8 mouse cellular contexts compared by ENCODE assay signal in genomic region chr6:100013949-100014348, GRCm38 (mm10).
DNase-seq lines count a peak whose midpoint lies in the region; ATAC-seq and TF ChIP-seq lines count a peak whose summit lies in the region.

No protein-coding gene starts in this region.

- no peaks in the 10 kb centered on the region for H3K9me3 ChIP-seq in midbrain, postnatal 0 days (ENCODE audit: low read length)
- no peaks in the 10 kb centered on the region for H3K9me3 ChIP-seq in midbrain, embryonic 11.5 days (ENCODE audit: control insufficient read depth, low read length)
- H3K9me3 ChIP-seq in embryonic facial prominence, embryonic 12.5 days, result no peaks in the 10 kb centered on the region
- H3K9me3 ChIP-seq in kidney, embryonic 16.5 days (ENCODE audit: low read length), result no peaks in the 10 kb centered on the region
- H3K9me3 ChIP-seq in liver, embryonic 12.5 days (replicated peaks), result no peaks in the 10 kb centered on the region

- H3K4me2 ChIP-seq in midbrain, postnatal 0 days (ENCODE audit: low read depth, low read length, poor library complexity, severe bottlenecking), result no peak overlapping the region
- H3K4me2 ChIP-seq in midbrain, embryonic 11.5 days, result no peak overlapping the region
- no peak overlapping the region for H3K4me2 ChIP-seq in embryonic facial prominence, embryonic 12.5 days (replicated peaks)
- H3K4me2 ChIP-seq in kidney, embryonic 16.5 days (replicated peaks; ENCODE audit: low read depth, low read length), result 0 out of 2 replicates have a peak overlapping the region, but pooled peaks have one; percentile 13
- H3K4me2 ChIP-seq in liver, embryonic 12.5 days, result no peak overlapping the region

- 35% methylated on average over 6 of the region's 6 CpGs for WGBS in midbrain, postnatal 0 days
- WGBS in midbrain, embryonic 11.5 days, result 54% methylated on average over 6 of the region's 6 CpGs
- 13% methylated on average over 6 of the region's 6 CpGs for WGBS in embryonic facial prominence, embryonic 12.5 days
- WGBS in kidney, embryonic 16.5 days, result under 1% methylated on average over 6 of the region's 6 CpGs
- WGBS in liver, embryonic 12.5 days (ENCODE audit: insufficient replicate concordance), result 32% methylated on average over 6 of the region's 6 CpGs

- H3K27ac ChIP-seq in midbrain, postnatal 0 days (ENCODE audit: low read depth, low read length), result no peak overlapping the region
- H3K27ac ChIP-seq in midbrain, embryonic 11.5 days (ENCODE audit: low read depth, low read length), result no peak overlapping the region
- H3K27ac ChIP-seq in embryonic facial prominence, embryonic 12.5 days, result no peak overlapping the region; the same call in 1 of the 2 replicates
- no peak overlapping the region for H3K27ac ChIP-seq in kidney, embryonic 16.5 days (ENCODE audit: low read length)
- H3K27ac ChIP-seq in liver, embryonic 12.5 days, result no peak overlapping the region

- no peak overlapping the region for H3K4me3 ChIP-seq in midbrain, postnatal 0 days (ENCODE audit: low read depth, low read length)
- no peak overlapping the region for H3K4me3 ChIP-seq in midbrain, embryonic 11.5 days (ENCODE audit: low read depth, low read length)
- no peak overlapping the region for H3K4me3 ChIP-seq in embryonic facial prominence, embryonic 12.5 days
- no peak overlapping the region for H3K4me3 ChIP-seq in kidney, embryonic 16.5 days (ENCODE audit: low read length)
- H3K4me3 ChIP-seq in liver, embryonic 12.5 days, result no peak overlapping the region

- peak; percentile 57 for DNase-seq in midbrain, postnatal 0 days (ENCODE audit: low spot score)
- no peak for DNase-seq in midbrain, embryonic 11.5 days (ENCODE audit: low spot score, missing footprints)
- peak; percentile 13 for DNase-seq in ovary, adult 18-20 months (ENCODE audit: low spot score)
- no peak for DNase-seq in frontal cortex, postnatal 36 days (ENCODE audit: low spot score in 2 of 2)

- no peak for ATAC-seq in midbrain, postnatal 0 days (ENCODE audit: low FRiP score)
- no peak for ATAC-seq in midbrain, embryonic 11.5 days (ENCODE audit: low FRiP score)
- peak; percentile 76 for ATAC-seq in embryonic facial prominence, embryonic 12.5 days (ENCODE audit: insufficient number of reproducible peaks, insufficient read depth, low FRiP score, low TSS enrichment)
- peak; percentile 85 for ATAC-seq in kidney, embryonic 16.5 days (ENCODE audit: low FRiP score, low TSS enrichment)
- no peak for ATAC-seq in monocyte, adult 5-6 weeks (replicated peaks; ENCODE audit: insufficient number of reproducible peaks, low FRiP score, low TSS enrichment, poor library complexity, severe bottlenecking)
- ATAC-seq in liver, embryonic 12.5 days, result no peak

- H3K9ac ChIP-seq in midbrain, postnatal 0 days (replicated peaks; ENCODE audit: low read length, poor library complexity, severe bottlenecking), result no peak overlapping the region
- H3K9ac ChIP-seq in midbrain, embryonic 11.5 days (ENCODE audit: low read length), result no peak overlapping the region
- H3K9ac ChIP-seq in embryonic facial prominence, embryonic 12.5 days, result no peak overlapping the region
- no peak overlapping the region for H3K9ac ChIP-seq in kidney, embryonic 16.5 days (replicated peaks; ENCODE audit: low read length)
- H3K9ac ChIP-seq in liver, embryonic 12.5 days, result no peak overlapping the region

- no peak for TF ChIP-seq CTCF in midbrain, postnatal 0 days (IDR thresholded peaks at IDR 0.05)

- 0 out of 2 replicates have a peak, but pooled peaks cover 4% of the 10 kb centered on the region for H3K27me3 ChIP-seq in midbrain, postnatal 0 days (ENCODE audit: insufficient read depth, low read length)
- no peaks in the 10 kb centered on the region for H3K27me3 ChIP-seq in midbrain, embryonic 11.5 days (ENCODE audit: control insufficient read depth, insufficient read depth, low read length)
- H3K27me3 ChIP-seq in embryonic facial prominence, embryonic 12.5 days, result no peaks in the 10 kb centered on the region
- peaks cover 35% of the 10 kb centered on the region for H3K27me3 ChIP-seq in kidney, embryonic 16.5 days (ENCODE audit: insufficient read depth, low read length)
- peaks cover 56% of the 10 kb centered on the region for H3K27me3 ChIP-seq in liver, embryonic 12.5 days (replicated peaks)

- peaks cover 8% of the 10 kb centered on the region; the same call in 1 of the 2 replicates for H3K4me1 ChIP-seq in midbrain, postnatal 0 days (ENCODE audit: insufficient read depth, low read length)
- H3K4me1 ChIP-seq in midbrain, embryonic 11.5 days (ENCODE audit: control insufficient read depth, insufficient read depth, low read length), result peaks cover 5% of the 10 kb centered on the region; the same call in 1 of the 2 replicates
- peaks cover 15% of the 10 kb centered on the region; the same call in 1 of the 2 replicates for H3K4me1 ChIP-seq in embryonic facial prominence, embryonic 12.5 days
- peaks cover 37% of the 10 kb centered on the region for H3K4me1 ChIP-seq in kidney, embryonic 16.5 days (ENCODE audit: insufficient read depth, low read length)
- H3K4me1 ChIP-seq in liver, embryonic 12.5 days, result no peaks in the 10 kb centered on the region

- no peaks in the 10 kb centered on the region for H3K36me3 ChIP-seq in midbrain, postnatal 0 days (ENCODE audit: insufficient read depth, low read length)
- H3K36me3 ChIP-seq in midbrain, embryonic 11.5 days (ENCODE audit: control insufficient read depth, insufficient read depth, low read length), result no peaks in the 10 kb centered on the region
- no peaks in the 10 kb centered on the region for H3K36me3 ChIP-seq in embryonic facial prominence, embryonic 12.5 days
- H3K36me3 ChIP-seq in kidney, embryonic 16.5 days (ENCODE audit: insufficient read depth, low read length), result no peaks in the 10 kb centered on the region
- no peaks in the 10 kb centered on the region for H3K36me3 ChIP-seq in liver, embryonic 12.5 days

Comparison
In these comparisons a context has a peak if more than half of its experiments do, and no peak if none do; other contexts are left out.
1. DNase-seq: peak in midbrain, postnatal 0 days (single experiment) and ovary, adult 18-20 months (single experiment); none in midbrain, embryonic 11.5 days (single experiment) and frontal cortex, postnatal 36 days (0 of 2).
2. ATAC-seq: peak in embryonic facial prominence, embryonic 12.5 days (single experiment) and kidney, embryonic 16.5 days (single experiment); none in midbrain, postnatal 0 days (single experiment), midbrain, embryonic 11.5 days (single experiment), monocyte, adult 5-6 weeks (single experiment) and liver, embryonic 12.5 days (single experiment).